Mouse (Mus musculus) liver, embryonic 16.5 days (tissue): ENCODE results near the gene Slc22a26. TPM values are rescaled to one million over a fixed set of nuclear protein-coding genes. Genes with fewer than 3 reads are reported as not detected.
"Not testable (repeated sequence)": the region's sequence is repeated elsewhere in the genome, so short reads cannot be mapped to it uniquely, and the experiment has no call there.

Source experiments
- ATAC-seq: fragments of 200-750 bp; cut with Nextera tagmentation; 2 replicates; pipeline ENCODE4 v1.8.0; 2017; ENCODE audit warnings: low read depth, mild to moderate bottlenecking, moderate number of reproducible peaks, moderate library complexity
- H3K27ac ChIP-seq: fragments of 300-500 bp; sonication (generic); 2 replicates; pipeline ENCODE4 v1.5.1; 2014; ENCODE audit warnings: mild to moderate bottlenecking, low read length
- H3K27me3 ChIP-seq: fragments of 300-500 bp; sonication (generic); 2 replicates; pipeline ENCODE4 v1.6.1; 2014; ENCODE audit warnings: low read depth, low read length, mixed read lengths; ENCODE audit not compliant: control insufficient read depth, insufficient read depth
- H3K36me3 ChIP-seq: fragments of 300-500 bp; sonication (generic); 2 replicates; pipeline ENCODE4 v1.6.1; 2014; ENCODE audit warnings: mild to moderate bottlenecking; ENCODE audit not compliant: control insufficient read depth, insufficient read depth
- H3K4me1 ChIP-seq: fragments of 300-500 bp; sonication (generic); 2 replicates; pipeline ENCODE4 v1.6.1; 2014; ENCODE audit warnings: low read depth, low read length, mixed read lengths; ENCODE audit not compliant: control insufficient read depth
- H3K4me2 ChIP-seq: fragments of 300-500 bp; sonication (generic); 2 replicates; pipeline ENCODE4 v1.6.1; 2014; ENCODE audit warnings: low read depth, low read length, mixed read lengths
- H3K4me3 ChIP-seq: fragments of 300-500 bp; sonication (generic); 2 replicates; pipeline ENCODE4 v1.5.1; 2014; ENCODE audit warnings: low read depth, mild to moderate bottlenecking, low read length
- H3K9ac ChIP-seq: fragments of 300-500 bp; sonication (generic); 2 replicates; pipeline ENCODE4 v1.6.1; 2014; ENCODE audit warnings: low read depth, low read length
- H3K9me3 ChIP-seq: fragments of 300-500 bp; sonication (generic); replicated peaks from 2 replicates; pipeline ENCODE4 v1.6.1; 2016; ENCODE audit warnings: low read length; ENCODE audit not compliant: control insufficient read depth
- WGBS: fragments of 180-500 bp; shearing (Covaris S2); extraction: QIAGEN DNeasy Blood & Tissue Kit; methylation state at CpG from one replicate; pipeline ENCODE4 v1.1.7; 2014; ENCODE audit not compliant: insufficient replicate concordance; 5-methylcytosine and 5-hydroxymethylcytosine counted together
- polyA plus RNA-seq: library from polyadenylated mRNA; unstranded; fragments of >200 nt; fragmentation: Nextera tagmentation; extraction: Ambion mirVana; gene quantifications from 2 replicates; pipeline ENCODE4 v1.2.1, GENCODE M21; 2015

Gene Slc22a26
- not detected in 2 replicates for polyA plus RNA-seq

GRCm38 (mm10) chr19:7802571-7802970 is at the start of gene Slc22a26:
Slc22a26 (minus strand) TSS chr19:7802667.
- ATAC-seq = no peak
- 39% methylated on average over 1 of the region's 1 CpGs for WGBS
- H3K9ac ChIP-seq = no peak within 1 kb of the TSS

GRCm38 (mm10) chr19:7829851-7830250 is 27.4 kb upstream of the Slc22a26 start:
- 39% methylated on average over 2 of the region's 2 CpGs for WGBS
- no peaks in the 10 kb centered on the region for H3K4me1 ChIP-seq

More at GRCm38 (mm10) chr19:7802571-7802970, at the start of gene Slc22a26:
- no peaks in the 10 kb centered on the region for H3K36me3 ChIP-seq
- H3K27me3 ChIP-seq = no peaks in the 10 kb centered on the region
- H3K27ac ChIP-seq = no peak within 1 kb of the TSS
- no peaks in the 10 kb centered on the region for H3K4me1 ChIP-seq
- no peak within 1 kb of the TSS for H3K4me3 ChIP-seq
- no peaks in the 10 kb centered on the region for H3K9me3 ChIP-seq
- no peak within 1 kb of the TSS for H3K4me2 ChIP-seq

GRCm38 (mm10) chr19:7790571-7790970 is 11.9 kb downstream of the Slc22a26 start:
- no peak overlapping the region for H3K27ac ChIP-seq
- no peaks in the 10 kb centered on the region for H3K4me1 ChIP-seq
- no peaks in the 10 kb centered on the region for H3K27me3 ChIP-seq
- H3K4me2 ChIP-seq = no peak overlapping the region
- no peaks in the 10 kb centered on the region for H3K9me3 ChIP-seq
- H3K9ac ChIP-seq = no peak overlapping the region
- H3K36me3 ChIP-seq = no peaks in the 10 kb centered on the region
- 76% methylated on average over 1 of the region's 1 CpGs for WGBS
- H3K4me3 ChIP-seq = no peak overlapping the region
- no peak for ATAC-seq

More at GRCm38 (mm10) chr19:7829851-7830250, 27.4 kb upstream of the Slc22a26 start:
- no peak overlapping the region for H3K4me2 ChIP-seq
- H3K9me3 ChIP-seq = no peaks in the 10 kb centered on the region
- ATAC-seq = no peak
- H3K27me3 ChIP-seq = no peaks in the 10 kb centered on the region
- H3K36me3 ChIP-seq = no peaks in the 10 kb centered on the region
- no peak overlapping the region for H3K4me3 ChIP-seq
- no peak overlapping the region for H3K9ac ChIP-seq
- H3K27ac ChIP-seq = no peak overlapping the region

GRCm38 (mm10) chr19:7775306-7775705 is 27.2 kb downstream of the Slc22a26 start:
- Histone ChIP-seq H3K4me1 (no peaks in the 10 kb centered on the region), H3K27me3 (no peaks in the 10 kb centered on the region), H3K27ac (no peak overlapping the region), H3K4me3 (no peak overlapping the region), H3K9me3 (no peaks in the 10 kb centered on the region), H3K4me2 (no peak overlapping the region), H3K36me3 (no peaks in the 10 kb centered on the region), H3K9ac (no peak overlapping the region)
- no peak for ATAC-seq
- WGBS = 49% methylated on average over 4 of the region's 4 CpGs

GRCm38 (mm10) chr19:7766124-7766523 is 36.3 kb downstream of the Slc22a26 start:
- no peaks in the 10 kb centered on the region for H3K36me3 ChIP-seq
- H3K4me3 ChIP-seq = no peak overlapping the region
- H3K27ac ChIP-seq = no peak overlapping the region
- no peak overlapping the region for H3K9ac ChIP-seq
- H3K4me1 ChIP-seq = no peaks in the 10 kb centered on the region
- WGBS = 69% methylated on average over 2 of the region's 2 CpGs
- no peak for ATAC-seq
- H3K9me3 ChIP-seq = no peaks in the 10 kb centered on the region
- H3K27me3 ChIP-seq = no peaks in the 10 kb centered on the region
- H3K4me2 ChIP-seq = no peak overlapping the region

- H3K9me3 ChIP-seq = no peaks in the 10 kb centered on the region
- no peak overlapping the region for H3K9ac ChIP-seq
- no peak for ATAC-seq
- no peak overlapping the region for H3K4me2 ChIP-seq
- 56% methylated on average over 3 of the region's 3 CpGs for WGBS
- no peaks in the 10 kb centered on the region for H3K36me3 ChIP-seq
- H3K27me3 ChIP-seq = no peaks in the 10 kb centered on the region
- H3K4me3 ChIP-seq = no peak overlapping the region
- no peak overlapping the region for H3K27ac ChIP-seq
- H3K4me1 ChIP-seq = no peaks in the 10 kb centered on the region
These were observed 36.9 kb downstream of the Slc22a26 start for GRCm38 (mm10) chr19:7765599-7765998.

GRCm38 (mm10) chr19:7753371-7753770 is 49.1 kb downstream of the Slc22a26 start:
- H3K27ac ChIP-seq, H3K9ac ChIP-seq, H3K36me3 ChIP-seq, H3K9me3 ChIP-seq, H3K4me2 ChIP-seq, ATAC-seq, H3K27me3 ChIP-seq, H3K4me3 ChIP-seq, H3K4me1 ChIP-seq: not testable (repeated sequence)
- 56% methylated on average over 13 of the region's 13 CpGs for WGBS

Other genes starting within 250 kb of the Slc22a26 start
- gene Pla2g16, start 245.2 kb downstream of the Slc22a26 start, polyA plus RNA-seq = 18.8 and 23.0 TPM in 2 replicates
- 0.05 TPM in 1 of 2 replicates, not detected in the other for gene Lgals12, start 195.5 kb downstream of the Slc22a26 start, polyA plus RNA-seq
- not detected in 2 replicates for gene Hrasls5, start 190.1 kb downstream of the Slc22a26 start, polyA plus RNA-seq
- not detected in 2 replicates for gene Slc22a19, start 91.4 kb downstream of the Slc22a26 start, polyA plus RNA-seq
- gene Slc22a27, start 163.4 kb upstream of the Slc22a26 start, polyA plus RNA-seq = 0.57 TPM in 2 replicates